Mouse (Mus musculus) megakaryocyte progenitor cell, adult 5-6 weeks (primary cell): ENCODE results near the gene Tssk2. TPM values are rescaled to one million over a fixed set of nuclear protein-coding genes. Genes with fewer than 3 reads are reported as not detected.

Source experiments
- ATAC-seq: replicated peaks from 2 replicates; pipeline ENCODE4 v1.8.0; 2016; ENCODE audit warnings: mild to moderate bottlenecking, moderate TSS enrichment, inconsistent platforms; ENCODE audit not compliant: poor library complexity
- total RNA-seq, 2 experiments: library from RNA; stranded (forward) in 1 of 2; stranded (reverse) in 1 of 2; fragments of 157-497, 149-512 nt in 1 of 2; fragments of 200-1000 nt in 1 of 2; gene quantifications; 2 replicates each; pipeline versions ENCODE4 v1.2.3 to v1.2.4; 2015 to 2017

Gene Tssk2
- total RNA-seq, 2 experiments from 2014 or later = not detected

- ATAC-seq = no peak
These were observed 2.3 kb upstream of the Tssk2 start for GRCm38 (mm10) chr16:17896091-17896490.

GRCm38 (mm10) chr16:17911052-17911595 lies 12.7 kb downstream of the Tssk2 start, which contains the start of gene Ess2:
Gene Ess2, minus strand, starts transcription at chr16:17911348.
- peak; percentile 98 for ATAC-seq

GRCm38 (mm10) chr16:17914307-17915249 lies 16.1 kb downstream of the Tssk2 start, which contains the start of gene Gsc2:
Gene Gsc2, minus strand, starts transcription at chr16:17915059.
- peak; percentile 35 for ATAC-seq

- no peak for ATAC-seq
These were observed 22.1 kb downstream of the Tssk2 start for GRCm38 (mm10) chr16:17920586-17920985.

- peak; percentile 93 for ATAC-seq
These were observed 23.1 kb downstream of the Tssk2 start for GRCm38 (mm10) chr16:17921325-17922162.

- no peak for ATAC-seq
These were observed 23.7 kb downstream of the Tssk2 start for GRCm38 (mm10) chr16:17922163-17922538.

DNA sequence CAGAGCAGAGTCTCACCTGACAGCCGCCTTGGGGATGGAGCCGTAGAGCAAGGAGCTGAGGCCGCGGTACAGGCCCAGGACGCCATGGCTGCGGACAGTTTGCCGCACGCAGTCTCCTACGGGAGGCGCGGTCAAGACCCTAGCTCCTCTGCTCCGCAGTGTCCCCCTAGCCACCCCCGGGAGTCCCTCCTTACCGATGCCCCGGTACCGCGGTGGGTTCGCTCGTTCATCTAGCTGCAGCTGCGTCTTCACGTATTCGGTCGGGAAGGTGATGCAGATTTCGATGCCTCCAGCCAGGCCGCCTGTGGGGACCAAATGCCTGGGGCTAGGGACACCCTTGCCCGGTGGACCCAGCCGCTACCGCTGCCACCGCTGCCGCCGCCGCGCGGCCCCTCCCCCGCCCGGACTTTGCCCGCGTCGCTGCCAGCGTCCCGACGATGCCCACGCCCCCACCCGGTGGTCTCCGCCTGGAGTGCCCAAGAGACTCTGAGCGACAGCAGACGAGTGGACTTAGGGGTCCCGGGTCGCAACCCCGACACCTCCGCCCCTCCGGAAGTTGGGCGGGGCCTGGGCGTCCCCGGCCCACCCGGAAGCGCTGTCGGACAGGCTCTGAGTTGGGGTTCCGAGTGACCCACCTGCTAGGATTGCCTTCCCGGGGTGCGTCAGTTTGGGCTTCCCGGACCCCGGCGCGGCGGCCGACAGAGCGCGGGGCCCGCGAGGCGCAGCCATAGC lies 29.1 kb downstream of the Tssk2 start:
- no peak for ATAC-seq

DNA sequence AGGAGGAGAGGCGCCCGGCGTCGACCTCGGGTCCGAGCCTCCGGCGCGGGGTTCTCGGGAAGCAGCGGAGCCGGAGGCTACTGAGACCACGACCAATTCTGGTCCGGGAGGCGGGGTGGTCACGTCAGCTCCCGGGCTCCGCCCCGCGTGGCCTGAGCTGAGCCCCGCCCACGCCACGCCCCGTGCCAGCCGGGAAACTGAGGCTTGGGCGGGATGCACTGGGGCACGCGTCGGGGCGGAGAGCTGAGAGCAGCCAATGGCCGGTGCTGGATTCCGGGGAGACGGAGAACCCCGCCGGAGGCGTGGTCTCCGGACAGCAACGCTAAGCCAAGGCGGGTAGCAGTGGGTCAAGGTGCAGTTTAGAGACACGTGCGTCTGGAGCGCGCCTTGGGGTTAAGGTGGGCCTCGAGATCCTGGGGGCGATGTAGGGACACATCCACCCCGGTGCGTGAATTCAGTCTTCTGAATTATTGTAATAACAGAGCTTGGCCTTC lies 29.7 kb downstream of the Tssk2 start, which contains the start of gene Slc25a1:
Gene Slc25a1, minus strand, starts transcription at position 133 of the 494 bp plus-strand sequence.
- ATAC-seq = peak; percentile 65

DNA sequence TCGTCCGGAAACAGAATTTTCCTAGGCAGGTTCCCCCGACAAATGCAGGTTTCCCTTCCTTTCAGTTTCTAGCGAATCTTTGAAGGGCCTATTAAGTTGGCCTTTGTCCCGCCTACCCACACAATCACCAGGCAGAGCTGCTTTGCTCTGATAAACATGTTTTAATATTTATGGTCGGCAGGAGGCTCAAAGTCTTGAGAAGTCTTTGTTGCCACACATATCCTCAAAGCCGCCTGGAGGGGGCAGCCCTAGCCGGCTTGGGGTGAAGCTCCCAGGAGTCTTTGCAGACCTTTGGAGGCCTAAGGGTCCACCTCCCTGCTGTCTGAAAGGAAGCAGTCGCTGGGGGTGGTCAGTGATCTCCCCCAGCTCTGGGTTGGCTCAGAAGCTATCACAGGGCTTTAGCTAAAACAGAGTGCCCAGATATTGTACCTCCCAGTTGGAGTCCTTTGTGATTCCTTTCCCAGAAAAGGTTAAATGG lies 30.2 kb downstream of the Tssk2 start:
- peak; percentile 82 for ATAC-seq

DNA sequence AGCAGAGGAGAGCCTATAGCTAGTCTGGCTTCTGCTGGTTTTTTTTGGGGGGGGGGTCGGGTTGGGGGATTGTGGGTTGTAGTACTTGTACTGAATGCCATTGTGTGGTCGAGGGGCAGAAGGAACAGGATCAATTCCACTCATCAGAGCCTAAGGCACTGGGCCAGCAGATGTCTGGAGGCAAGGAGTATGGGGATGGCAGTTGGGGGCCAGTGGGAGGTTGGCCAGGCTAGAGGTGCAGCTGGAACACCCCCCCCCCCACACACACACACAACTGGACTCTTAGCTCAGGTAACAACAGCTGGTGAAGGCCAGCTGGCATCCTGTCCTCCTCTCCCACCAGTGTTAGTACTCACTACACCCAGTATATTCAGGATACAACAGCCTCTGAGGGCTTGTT lies 30.8 kb downstream of the Tssk2 start:
- no peak for ATAC-seq

DNA sequence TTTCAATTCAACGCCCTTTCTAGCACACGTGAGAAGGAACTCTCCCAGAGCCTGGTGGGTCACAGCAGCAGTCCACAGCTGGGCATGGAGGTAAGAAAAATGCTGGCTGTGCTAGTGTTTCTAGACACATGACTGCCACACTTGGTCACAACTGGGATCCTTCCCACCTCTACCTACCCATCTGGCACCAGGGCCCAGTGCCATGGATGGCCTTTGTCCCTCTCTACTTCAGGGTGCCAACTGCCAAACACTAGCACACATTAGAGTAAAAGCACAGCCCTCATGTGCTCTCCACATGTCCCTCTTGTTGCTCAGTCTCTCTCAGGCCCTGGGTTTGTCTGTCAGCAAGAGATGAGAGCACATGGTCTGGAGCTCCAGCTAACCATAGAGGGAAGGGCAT lies 31.2 kb downstream of the Tssk2 start:
- ATAC-seq = no peak

DNA sequence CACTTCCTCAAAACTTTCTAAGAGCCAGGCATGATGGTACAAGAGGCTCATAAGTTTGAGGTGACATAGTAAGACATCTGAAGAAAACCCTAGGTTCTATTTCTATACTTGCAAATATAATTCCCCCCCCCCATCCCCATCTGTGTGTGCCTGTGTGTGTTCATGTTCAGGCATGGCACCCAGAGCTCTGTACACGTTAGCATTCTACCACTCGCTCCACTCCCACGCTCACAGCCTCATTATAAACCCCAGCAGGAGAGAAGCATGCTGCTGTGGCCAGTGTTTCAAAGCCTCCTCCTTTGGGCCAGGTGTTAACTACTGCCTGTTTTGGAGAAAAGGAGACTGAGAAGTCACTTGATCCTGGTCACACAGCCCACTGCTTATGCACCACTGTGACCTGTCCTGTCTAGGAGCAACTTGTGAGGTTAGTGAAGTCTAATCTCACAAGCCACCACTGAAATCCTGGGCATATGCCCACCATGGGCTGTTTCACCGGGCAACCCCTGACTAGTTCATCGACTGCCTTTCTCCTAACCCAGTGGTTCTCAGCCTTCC lies 33.5 kb downstream of the Tssk2 start:
- no peak for ATAC-seq

- ATAC-seq = peak; percentile 54
These were observed 35.4 kb downstream of the Tssk2 start for GRCm38 (mm10) chr16:17933594-17934444.

DNA sequence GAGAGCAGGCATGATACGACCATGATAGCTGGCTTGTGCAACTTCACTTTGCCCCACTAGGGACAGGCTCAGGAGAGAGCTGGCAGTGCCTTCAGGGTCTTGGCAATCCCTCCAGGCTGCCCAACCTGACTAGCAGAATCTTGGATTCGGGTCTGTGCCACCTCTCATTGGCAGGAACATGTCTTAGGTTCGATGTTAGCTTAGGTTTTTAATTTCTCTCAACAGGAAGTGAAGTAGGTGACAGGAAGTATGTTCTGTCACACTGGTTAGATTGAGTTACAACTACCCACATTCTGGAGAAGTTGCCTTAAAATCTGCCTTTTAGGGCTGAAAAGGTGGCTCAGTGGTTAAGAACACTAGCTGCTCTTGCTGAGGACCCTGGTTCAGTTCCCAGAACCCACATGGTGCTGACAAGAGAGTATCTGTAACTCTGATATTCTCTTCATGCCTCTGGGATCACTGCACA lies 36.0 kb downstream of the Tssk2 start:
- peak; percentile 44 for ATAC-seq

- ATAC-seq = no peak
These were observed 38.3 kb downstream of the Tssk2 start for GRCm38 (mm10) chr16:17936776-17937175.

DNA sequence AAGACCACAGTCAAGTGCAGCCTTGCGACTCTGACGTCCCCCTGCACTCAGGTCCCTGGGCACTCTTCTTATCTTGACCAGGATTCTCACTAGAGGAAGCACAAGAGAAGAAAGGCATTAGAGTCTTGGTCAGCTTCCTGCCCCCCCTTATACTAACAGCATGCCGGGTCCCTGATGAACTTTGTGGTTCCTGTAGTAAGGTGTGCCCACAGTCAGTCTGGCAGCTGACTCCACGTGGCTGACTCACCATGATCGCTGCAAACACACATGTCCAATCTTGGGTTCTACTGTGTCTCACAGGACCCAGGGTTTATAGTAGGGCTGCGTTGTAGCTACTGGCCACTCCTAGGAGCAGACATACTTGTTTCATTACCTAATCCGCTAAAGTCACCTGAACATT lies 39.8 kb downstream of the Tssk2 start:
- no peak for ATAC-seq

DNA sequence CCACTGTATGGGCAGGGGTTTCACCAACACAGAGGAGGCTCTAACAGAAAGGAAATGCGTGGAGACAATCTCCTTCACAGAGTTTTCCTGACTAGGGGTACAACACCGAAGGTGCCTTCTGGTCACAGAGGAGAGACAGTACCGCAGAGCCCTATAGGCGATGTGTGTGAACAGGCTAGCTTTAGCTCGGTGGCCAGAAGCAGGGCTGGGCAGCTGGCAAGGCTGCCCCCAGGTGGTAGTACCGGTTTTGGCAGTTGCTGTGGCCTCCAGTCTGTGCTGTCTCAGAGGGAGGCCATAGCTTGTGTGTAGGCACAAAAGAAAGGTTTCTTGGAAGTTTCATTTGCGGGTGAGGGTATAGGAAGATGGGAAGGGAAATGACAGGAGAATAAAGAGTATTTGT lies 40.4 kb downstream of the Tssk2 start:
- peak; percentile 89 for ATAC-seq

DNA sequence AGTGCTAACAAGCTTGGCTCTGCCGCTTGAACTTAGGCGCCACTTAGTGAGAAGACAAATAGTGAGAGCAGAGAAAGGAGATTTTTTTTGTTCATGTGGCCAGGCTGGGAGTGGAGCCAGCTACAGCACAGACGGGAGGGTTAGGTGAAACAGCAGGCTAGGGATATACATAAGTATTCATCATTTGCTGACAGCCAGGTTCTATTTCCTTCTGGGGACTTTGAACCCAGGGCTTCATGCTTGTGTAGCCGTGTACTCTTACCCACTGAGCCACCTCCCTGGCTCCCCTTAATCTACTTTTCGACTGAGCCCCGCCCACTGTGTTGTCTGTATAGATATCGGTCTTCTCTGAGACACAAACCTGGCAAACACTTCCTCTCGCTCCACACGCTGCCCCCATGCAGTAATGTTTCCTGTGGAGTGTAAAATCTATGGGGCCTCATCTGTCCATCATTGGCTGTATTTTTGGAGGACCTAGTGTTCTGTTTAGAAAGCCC lies 40.9 kb downstream of the Tssk2 start:
- ATAC-seq = peak; percentile 75

DNA sequence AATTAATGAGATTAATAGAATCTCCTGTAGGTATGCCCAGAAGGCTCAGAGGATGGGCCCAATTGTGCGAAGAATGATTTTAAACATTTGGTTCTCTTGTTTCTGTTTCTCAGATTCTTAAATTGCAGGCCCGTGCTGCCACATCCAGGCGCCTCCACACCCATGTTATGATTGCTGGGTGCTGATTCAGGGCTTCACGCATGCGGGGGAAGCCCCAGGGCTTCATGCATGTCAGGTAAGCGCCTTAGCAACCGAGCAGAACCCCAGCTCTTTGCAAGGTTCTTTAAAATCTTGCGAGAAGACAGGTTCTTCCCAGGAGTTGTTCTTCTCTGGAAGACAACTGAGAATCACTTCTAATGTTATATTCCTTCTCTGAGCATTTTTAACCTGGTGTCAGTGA lies 45.0 kb downstream of the Tssk2 start:
- no peak for ATAC-seq
